Mouse (Mus musculus): ENCODE results near the gene Btbd9. TPM values are rescaled to one million over a fixed set of nuclear protein-coding genes. Genes with fewer than 3 reads are reported as not detected.

Gene Btbd9
- 3.4 and 4.4 TPM in 2 replicates for polyA plus RNA-seq (2012; rRNA removed)

DNA sequence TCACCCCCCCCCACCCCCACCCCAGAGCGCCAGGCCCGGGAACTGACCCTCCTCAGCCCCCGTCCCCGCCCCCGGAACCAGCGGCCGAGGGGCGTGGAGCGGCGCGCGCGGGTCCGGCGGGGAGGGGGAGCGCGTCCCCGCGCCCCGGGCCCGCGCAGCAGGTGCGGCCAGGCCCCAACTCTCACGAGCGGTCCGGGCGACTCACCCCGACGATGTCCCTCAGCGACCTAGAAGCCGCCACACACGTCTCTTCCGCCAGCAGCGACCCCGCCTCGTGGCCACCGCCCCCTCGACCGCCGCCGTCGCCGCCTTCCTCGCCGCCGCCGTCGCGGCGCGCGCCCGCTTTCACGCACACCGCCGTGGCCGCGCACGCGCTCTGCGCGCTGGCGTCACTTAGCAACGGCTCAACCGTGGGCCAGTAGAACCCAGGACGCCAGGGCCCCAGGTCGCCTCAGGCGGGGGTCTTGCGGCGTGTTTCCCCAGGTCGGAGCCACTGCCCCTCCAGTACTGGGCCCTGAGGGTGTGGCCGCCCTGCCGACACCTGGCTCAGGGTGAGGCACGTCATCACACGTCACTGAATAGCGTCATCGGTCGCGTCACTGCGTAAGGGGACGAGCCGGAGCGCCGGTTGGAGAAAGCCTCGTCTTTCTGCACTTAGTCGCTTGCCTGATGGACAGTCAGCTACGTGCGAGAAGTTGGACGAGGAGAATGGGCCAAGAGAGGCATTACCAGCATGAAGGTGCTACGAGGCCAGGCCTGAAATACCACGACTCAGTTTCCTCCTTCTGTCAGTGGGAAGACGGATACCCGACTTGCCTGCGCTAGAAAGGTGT lies at the start of gene Btbd9:
Gene Btbd9 (minus strand): TSS at position 548 of the 833 bp plus-strand sequence.

DNA sequence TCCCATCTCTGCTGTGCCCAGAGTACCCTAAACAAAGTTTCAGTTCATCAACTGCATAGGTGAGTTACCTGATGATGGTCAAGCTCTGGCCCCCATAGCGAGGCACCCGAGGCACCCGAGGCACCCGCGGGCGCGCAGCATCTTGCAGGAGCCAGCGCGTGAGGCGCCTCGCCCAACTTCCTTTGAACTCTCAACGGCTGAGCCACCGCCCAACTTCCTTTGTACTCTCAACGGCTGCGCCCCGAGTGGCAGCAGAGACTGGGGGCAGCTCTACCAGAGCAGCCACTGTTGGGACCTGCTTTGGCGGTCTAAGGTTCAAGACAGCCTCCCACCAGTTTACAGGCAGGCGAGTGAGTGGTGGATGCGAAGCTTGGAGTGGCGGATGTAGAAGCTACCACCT lies 47.8 kb upstream of the Btbd9 start, which contains the start of gene Dnah8:
Gene Dnah8 (plus strand): TSS at position 223 of the 400 bp plus-strand sequence.

Other genes with a start within 250 kb of the Btbd9 start
- gene Dnah8, start 47.9 kb upstream of the Btbd9 start, polyA plus RNA-seq (2012; rRNA removed), result 1.5 and 1.7 TPM in 2 replicates
- 124 and 138 TPM in 2 replicates for gene Glo1, start 50.4 kb upstream of the Btbd9 start, polyA plus RNA-seq (2012; rRNA removed)